Mouse (Mus musculus) right cerebral cortex, postnatal 10 days (tissue): ENCODE results near the gene Cfc1.

Experiments used
- DNase-seq, 2 experiments: peaks; one replicate each; pipeline ENCODE4 v3.0.0; 2021; ENCODE audit warnings: low spot score in 2 of 2

Cfc1 gene

DNA sequence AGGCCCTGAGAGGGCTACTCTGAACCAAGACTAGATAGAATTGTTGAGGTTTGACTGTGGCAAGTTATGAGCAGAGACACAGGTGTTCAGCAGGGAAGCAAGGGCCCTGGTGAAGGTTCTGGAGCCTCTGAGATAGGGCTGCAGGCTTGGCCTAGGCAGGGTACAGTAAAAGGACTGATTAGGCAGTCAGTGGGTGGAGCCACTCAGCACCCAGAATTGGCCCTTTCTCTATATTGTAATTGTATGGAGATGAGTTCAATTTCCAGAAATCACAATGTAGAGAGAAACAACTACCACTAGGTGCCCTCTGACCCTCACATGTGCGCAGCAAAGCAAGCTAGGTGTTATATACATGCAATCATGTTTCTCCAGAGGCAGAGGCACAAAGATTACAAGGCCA lies 18.2 kb downstream of the Cfc1 start:
- DNase-seq = no peak

DNA sequence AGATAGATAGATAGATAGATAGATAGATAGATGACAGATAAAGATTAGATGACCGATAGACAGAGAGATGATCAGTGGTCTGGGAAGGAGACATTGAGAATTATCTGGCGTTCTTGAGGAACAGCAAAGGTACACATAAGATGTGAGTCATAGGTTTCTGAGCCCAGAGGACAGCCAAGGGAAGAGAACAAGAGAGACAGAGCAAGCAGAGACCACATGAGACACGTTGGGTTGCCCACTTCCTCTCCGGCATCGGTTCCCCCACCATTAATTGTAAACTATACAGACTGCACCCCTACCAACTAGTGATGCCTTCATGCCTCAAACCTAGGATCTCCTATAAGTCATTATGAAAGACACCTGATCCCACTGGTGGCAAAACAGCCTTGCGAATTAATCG lies 18.8 kb downstream of the Cfc1 start:
- DNase-seq = no peak

DNA sequence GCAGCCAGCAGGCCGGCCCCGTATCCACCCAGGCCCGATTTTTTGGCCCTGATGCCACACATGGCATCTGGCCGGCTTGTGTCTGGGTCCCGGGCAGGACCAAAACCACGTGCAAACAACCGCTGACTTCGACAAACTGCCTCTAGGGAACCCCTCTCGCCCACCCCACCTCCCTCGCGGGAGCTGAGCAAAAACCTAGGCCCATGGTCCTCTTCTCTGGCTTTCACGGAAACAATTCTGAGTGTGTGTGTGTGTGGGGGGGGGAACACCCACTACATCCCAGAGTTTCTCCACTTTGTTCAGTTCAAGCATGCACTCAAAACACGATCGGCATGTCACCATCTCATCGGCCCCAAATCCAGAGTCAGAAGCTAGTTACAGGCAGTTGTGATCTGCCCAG lies 25.4 kb downstream of the Cfc1 start, which contains the start of gene Prss40:
Gene Prss40, minus strand, starts transcription at position 101 of the 400 bp plus-strand sequence.
- no peak for DNase-seq

DNA sequence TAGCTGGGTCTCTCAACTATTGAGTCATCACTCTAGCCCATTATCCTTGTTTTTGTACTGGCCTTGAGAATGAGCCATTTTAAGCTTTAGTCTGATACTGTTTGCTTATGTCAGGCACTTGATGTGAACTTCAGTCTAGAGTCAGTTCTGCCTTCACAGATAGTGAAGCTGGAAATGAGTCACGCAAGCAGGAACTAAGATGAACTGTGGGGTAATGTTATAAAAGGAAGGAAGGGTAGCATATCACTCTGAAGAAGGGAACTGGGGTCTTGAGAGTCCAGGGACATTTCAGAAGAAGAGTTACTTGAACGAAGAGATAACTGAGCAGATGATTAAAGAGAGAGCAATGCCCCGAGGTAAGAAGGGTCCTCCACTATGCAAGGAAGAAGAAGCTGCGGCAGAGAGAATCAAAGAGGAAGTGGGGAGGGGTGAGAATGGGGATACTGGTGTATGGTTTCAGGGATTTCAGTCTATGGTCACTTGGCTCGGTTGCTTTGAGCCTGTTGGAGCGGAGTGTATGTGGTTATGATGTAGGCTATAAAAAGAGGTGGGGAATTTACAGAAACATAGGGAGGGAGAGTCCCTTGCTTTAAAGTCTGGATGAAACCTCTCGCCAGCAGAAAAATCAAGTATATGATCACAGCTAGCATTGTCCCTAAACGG lies 29.1 kb downstream of the Cfc1 start:
- DNase-seq = no peak

DNA sequence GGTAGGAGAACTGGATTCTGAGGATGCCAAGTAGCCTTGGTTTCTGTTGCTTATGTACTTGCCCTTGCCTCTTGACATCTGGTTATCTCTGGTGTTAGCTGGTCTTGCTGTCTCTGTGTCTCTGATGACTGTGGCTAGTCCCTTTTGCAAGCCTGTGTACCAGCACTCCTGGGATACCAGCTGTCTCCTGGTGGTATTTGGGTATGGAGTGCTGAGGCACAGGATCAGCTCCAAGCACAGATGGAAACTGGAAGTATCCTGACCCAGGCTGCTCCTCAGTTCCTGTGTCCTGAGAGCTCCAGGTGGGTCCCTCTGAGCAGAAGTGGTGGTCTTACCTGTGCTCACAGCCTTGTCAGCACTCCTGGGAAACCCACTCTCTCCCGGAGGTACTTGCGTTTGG lies 32.7 kb downstream of the Cfc1 start:
- no peak for DNase-seq

DNA sequence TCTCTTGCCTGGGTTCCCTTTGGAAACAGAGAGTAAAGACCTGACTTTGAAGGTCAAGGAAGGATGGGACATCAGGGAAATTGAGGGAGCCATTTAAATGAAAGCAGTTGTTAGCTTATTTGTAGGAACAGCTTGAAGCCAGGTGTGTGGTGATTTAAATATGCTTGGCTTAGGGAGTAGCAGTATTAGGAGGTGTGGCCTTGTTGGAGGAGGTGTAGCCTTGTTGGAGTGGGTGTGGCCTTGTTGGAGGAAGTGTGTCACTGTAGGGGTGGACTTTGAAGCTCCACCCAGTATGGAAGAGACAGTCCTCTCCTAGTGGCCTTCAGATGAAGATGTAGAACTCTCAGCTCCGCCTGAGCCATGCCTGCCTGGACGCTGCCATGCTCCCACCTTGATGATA lies 34.4 kb downstream of the Cfc1 start:
- DNase-seq = no peak

DNA sequence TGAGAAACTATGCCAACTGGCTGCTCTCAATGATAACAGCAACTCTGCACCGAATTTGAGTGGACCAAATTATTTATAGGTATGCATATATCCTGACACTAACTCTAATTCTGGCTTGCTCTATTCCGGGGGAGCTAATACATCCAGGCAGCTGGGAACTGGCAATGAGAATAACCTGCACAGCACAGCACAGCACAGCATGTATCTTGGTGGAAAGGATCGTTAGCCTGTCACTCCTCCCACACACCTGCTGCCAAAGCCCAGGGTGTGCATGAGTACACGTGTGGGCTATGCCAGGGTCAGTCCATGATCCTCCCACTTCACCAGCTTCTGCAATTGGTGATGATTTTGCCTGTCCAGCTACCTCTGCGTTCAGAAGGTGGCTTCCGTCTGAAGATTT lies 36.0 kb downstream of the Cfc1 start:
- peak in 1 of 2 experiments; percentile 50 for DNase-seq

DNA sequence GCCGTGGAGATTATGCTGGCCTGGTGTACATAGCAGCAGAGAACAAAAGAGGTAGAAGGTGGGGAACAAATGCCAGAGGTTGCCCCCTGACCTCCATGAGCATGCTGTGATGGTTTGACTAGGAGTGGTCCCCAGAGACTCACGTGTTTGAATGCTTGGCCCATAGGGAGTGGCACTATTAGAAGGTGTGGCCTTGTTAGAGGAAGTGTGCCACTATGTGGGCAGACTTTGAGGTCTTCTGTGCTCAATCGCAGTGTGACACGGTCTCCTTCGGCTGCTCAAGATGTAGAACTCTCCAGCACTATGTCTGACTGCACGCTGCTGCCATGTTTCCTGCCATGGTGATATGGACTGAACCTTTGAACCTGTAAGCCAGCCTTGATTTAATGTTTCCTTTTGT lies 37.8 kb downstream of the Cfc1 start:
- no peak for DNase-seq

DNA sequence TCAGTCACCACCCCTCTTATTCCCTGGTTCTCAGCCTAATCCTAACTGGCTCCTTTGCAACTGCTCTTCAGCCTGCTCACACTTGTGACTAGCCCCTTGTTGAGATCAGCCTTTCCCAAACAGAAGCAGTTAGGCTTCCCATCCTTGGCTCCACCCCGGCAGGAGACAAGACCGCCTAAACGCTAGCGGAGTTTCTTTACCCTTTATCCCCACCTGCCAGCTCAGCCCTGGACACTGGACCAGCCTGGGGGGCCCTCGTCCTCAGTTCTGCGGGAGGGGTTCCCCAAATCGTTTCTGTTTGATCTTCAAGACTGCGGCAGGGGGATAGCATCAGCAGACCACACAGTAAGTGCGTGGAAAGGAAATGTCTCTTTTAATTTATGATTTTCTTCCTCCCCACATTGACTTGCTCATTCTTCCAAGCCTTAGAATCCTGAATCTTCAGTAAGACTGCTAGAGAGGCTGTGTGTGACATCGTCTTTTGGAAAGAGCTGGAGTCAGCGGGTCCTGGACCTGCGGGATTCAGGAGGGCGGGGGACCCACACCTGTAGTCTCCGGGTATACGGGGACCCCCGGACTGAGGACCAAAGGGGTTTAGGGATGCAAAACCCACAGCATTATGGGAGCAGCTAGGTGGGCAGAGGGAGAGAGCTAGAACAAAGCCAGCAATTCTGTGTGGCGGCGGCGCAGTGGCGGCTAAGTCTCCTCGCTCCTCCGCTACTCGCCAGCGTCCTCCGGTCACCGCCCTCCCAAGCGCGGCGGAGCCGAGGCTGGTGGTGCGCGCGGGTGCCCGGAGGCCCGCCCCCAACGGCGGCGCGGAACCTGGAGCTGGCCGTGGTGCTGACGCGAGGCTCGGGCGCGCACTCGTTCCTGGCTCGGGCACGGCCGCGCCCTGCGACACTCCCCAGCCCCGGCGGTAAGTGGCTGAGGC lies 43.7 kb downstream of the Cfc1 start, which contains the start of gene Amer3:
Gene Amer3, plus strand, starts transcription at position 807 of the 931 bp plus-strand sequence.
- DNase-seq = peak; percentile 90 to 91

DNA sequence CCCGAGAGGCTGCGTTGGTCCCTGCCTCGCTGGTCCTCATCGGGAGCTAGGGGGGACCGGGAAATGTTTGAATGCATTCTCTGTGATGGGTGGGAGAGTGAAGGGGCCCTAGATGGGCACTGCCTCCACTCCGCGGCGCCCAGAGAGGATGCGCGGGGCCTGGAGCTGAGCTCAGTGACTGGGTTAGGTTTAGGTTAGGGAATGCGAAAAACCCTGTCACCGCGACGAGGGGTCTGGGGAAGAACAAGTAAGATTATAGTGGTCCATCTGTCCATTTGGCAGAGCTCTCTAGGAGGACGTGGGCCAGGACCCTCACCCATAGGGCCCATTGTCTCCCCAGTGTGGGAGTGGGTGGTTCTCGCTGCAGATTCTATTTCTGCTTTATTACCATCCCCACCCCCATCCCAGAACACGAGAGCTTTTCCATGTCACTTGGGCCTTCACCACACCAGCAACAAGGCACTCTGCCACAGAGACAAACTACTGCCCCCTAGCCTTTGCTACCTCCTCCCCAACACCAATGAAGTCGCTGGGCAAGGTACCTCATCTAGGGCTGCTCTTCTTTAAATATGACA lies 44.4 kb downstream of the Cfc1 start:
- no peak for DNase-seq

DNA sequence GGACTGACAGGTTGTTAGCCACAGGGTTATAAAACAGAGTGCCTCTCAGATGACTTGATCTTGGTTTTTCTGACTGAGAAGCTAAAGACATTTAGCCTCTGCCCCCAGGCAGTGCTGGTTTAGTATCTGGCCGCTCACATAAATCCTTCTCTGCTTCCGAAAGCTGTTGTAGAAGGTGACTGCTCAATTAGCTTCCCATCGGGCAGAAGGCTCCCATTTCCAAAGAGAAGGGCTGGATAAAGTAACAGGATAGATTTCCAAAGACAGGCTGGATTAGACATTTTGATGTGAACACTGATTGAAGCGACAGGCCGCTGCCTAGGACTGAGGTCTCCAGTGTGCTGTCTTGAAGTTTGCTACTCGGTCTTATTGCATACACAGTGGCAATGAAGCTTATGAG lies 46.8 kb downstream of the Cfc1 start:
- no peak for DNase-seq

DNA sequence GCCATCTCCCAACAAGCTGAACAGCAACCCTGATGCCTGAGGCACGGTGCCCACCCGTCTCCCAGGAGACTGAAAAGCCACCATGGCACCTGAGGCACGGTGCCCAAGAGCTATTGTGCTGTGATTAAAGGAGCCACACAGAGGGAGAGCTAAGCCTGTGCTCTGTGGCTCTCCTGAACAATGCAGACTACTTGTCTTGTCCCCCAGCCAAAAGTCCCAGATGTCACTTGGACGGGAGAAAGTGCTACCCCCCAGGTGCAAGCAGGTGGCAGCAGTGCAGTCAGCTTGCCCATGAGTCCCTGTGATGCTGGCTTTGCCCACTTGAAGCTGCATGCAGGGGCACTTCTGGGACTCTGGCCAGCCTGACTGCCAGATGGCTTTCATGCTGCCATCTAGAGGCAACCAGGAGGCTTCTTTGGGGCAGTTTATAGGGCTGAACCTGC lies 48.4 kb downstream of the Cfc1 start:
- peak; percentile 85 to 87 for DNase-seq

DNA sequence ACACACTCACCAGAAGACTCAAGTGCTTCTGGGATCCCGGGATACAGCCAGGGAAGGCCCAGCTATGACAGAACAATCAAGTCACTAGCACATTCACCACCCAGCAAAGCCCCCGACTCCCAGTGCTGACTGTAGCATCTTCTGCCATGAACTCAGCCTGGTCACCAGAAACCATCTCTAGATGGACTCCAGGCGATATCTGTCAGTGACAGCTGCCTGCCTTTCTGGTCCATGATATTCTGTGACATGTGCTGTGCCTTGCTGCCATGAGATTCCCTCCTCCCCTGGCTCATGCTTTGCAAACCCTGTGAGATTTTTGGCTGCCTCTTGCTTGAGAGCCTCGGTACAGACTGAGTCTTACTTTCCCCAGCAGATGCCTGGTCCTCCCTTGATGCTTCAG lies 49.3 kb downstream of the Cfc1 start:
- DNase-seq = no peak

DNA sequence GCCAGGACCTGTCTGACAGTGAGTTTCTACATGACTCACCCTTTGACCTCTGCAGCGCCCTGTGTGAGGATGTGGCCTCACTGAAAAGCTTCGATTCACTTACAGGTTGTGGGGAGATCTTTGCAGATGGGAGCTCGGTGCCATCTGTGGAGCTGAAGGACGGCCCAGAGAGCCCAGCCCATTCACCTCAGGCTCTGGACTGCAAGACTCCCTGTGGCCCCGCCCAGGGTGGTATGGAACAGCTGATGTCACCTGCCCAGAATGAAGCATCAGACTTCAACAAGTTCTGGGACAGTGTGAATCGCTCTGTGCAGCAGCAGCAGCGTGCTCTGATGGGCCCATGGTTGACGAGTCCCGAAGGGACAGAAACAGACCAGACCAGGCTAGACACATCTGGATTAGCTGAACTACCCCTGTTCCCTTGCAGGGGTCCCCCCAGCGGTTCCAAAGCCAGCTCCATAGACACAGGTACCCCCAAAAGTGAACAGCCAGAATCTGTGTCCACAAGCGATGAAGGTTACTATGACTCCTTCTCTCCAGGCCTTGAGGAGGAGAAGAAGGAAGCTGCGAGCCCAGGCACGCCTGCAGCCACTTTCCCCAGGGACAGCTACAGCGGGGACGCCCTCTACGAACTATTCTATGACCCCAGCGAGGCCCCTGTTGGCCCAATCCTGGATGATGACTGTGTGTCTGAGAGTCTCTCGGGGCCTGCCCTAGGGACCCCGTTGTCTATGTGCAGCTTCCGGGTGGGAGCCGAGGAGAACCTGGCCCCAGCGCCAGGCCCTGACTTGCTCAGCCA lies 52.0 kb downstream of the Cfc1 start:
- DNase-seq = no peak
